Mouse (Mus musculus): ENCODE data around the gene Cbx3. TPM values are rescaled to one million over a fixed set of nuclear protein-coding genes. Genes with fewer than 3 reads are reported as not detected.

Gene Cbx3
- polyA plus RNA-seq, 1 experiment, result 61.0 TPM

Other genes with a start within 250 kb of the Cbx3 start
- gene Nfe2l3, start 37.7 kb upstream of the Cbx3 start, polyA plus RNA-seq (2012; ENCODE audit: insufficient read depth, insufficient read length, missing spikeins), result 0.55 and 1.5 TPM in 2 replicates
- 410 and 880 TPM in 2 replicates for gene Hnrnpa2b1, start 466 bp upstream of the Cbx3 start, polyA plus RNA-seq (2012; ENCODE audit: insufficient read depth, insufficient read length, missing spikeins)
- gene Snx10, start 53.5 kb downstream of the Cbx3 start, polyA plus RNA-seq (2012; ENCODE audit: insufficient read depth, insufficient read length, missing spikeins), result 168 and 195 TPM in 2 replicates

All from brown adipose tissue, adult 24 weeks (tissue).